In the genomic region with DNA sequence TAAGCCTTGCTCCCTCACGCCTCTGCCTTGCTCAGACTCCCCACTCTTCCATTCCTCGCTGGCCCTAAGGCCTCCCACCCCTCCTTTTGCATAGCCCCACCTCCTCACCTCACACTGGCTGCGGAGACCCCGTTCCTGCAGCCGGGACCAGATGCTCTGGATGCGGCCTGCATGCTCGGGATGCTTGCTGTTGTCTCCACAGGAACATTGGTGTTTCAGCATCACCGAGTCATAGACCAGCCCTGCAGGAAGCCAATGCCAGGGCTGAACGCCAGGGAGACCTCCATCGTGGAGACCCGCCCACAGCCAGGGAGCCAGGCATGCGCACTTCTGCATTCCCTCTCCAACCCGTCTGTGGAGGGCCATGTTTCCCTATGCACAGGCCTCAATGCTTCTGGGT, we compare ENCODE assay signal across 9 mouse cellular contexts. TPM values are rescaled to one million over a fixed set of nuclear protein-coding genes. Genes with fewer than 3 reads are reported as not detected.
DNase-seq lines count a peak whose midpoint lies in the region; ATAC-seq and TF ChIP-seq lines count a peak whose summit lies in the region.
"Had no signal": no experiment of that assay in that cellular context is flagged by ENCODE, and none has a peak within 500 bp of the region (broad histone marks: within the 10 kb centered on the region; RNA-seq: fewer than 3 reads in every experiment).

No protein-coding gene starts in this region.

- H3K4me3 ChIP-seq in heart, embryonic 11.5 days (ENCODE audit: low read depth, low read length): peak overlapping the region; percentile 18
- H3K4me3 ChIP-seq in hindbrain, embryonic 12.5 days: peak overlapping the region; percentile 2; the same call in 1 of the 2 replicates
- H3K4me3 ChIP-seq: megakaryocyte, embryonic 14.5 days had no signal

- peaks cover 19% of the 10 kb centered on the region for H3K36me3 ChIP-seq in heart, embryonic 11.5 days (ENCODE audit: control insufficient read depth, insufficient read depth, low read length)
- peaks cover 50% of the 10 kb centered on the region for H3K36me3 ChIP-seq in hindbrain, embryonic 12.5 days

- peaks cover 7% of the 10 kb centered on the region; the same call in 1 of the 2 replicates for H3K4me1 ChIP-seq in heart, embryonic 11.5 days (ENCODE audit: control insufficient read depth, insufficient read depth, low read length)
- H3K4me1 ChIP-seq in hindbrain, embryonic 12.5 days: peaks cover 30% of the 10 kb centered on the region

- peak overlapping the region; percentile 47 for H3K4me2 ChIP-seq in heart, embryonic 11.5 days
- peak overlapping the region; percentile 41 for H3K4me2 ChIP-seq in hindbrain, embryonic 12.5 days (replicated peaks)

- no peaks in the 10 kb centered on the region for H3K9me3 ChIP-seq in heart, embryonic 11.5 days (replicated peaks; ENCODE audit: control insufficient read depth, low read length)
- H3K9me3 ChIP-seq in hindbrain, embryonic 12.5 days (replicated peaks): no peaks in the 10 kb centered on the region
- H3K9me3 ChIP-seq: megakaryocyte, embryonic 14.5 days had no signal

- DNase-seq in heart, adult 11 months: no peak
- DNase-seq in brain, embryonic 14.5 days (ENCODE audit: low read depth): peak; percentile 86
- DNase-seq in neural tube, embryonic 10.5 days (ENCODE audit: extremely low spot score, low spot score): peak; percentile 61
- no peak for DNase-seq in adrenal gland, postnatal 4 days (ENCODE audit: low spot score in 2 of 2)
- DNase-seq in spleen, adult 12 weeks (ENCODE audit: low spot score): no peak

- H3K9ac ChIP-seq in heart, embryonic 11.5 days (ENCODE audit: low read depth, low read length): no peak overlapping the region
- H3K9ac ChIP-seq in hindbrain, embryonic 12.5 days: 0 out of 2 replicates have a peak overlapping the region, but pooled peaks have one; percentile 13

- ATAC-seq in heart, embryonic 11.5 days (replicated peaks; ENCODE audit: insufficient number of reproducible peaks, low FRiP score, low TSS enrichment): no peak
- ATAC-seq in hindbrain, embryonic 12.5 days (ENCODE audit: low FRiP score): peak; percentile 62
- no peak for ATAC-seq in megakaryocyte, adult 5-6 weeks (ENCODE audit: poor library complexity, severe bottlenecking)

- TF ChIP-seq CTCF in brain, embryonic 14.5 days (IDR thresholded peaks at IDR 0.05; ENCODE audit: borderline replicate concordance, extremely low read depth, insufficient read depth, insufficient read length): no peak

- TF ChIP-seq POLR2A in brain, embryonic 14.5 days (IDR thresholded peaks at IDR 0.05; ENCODE audit: borderline replicate concordance, extremely low read depth, insufficient read depth, insufficient read length, poor library complexity, severe bottlenecking): no peak

- no peak overlapping the region for H3K27ac ChIP-seq in heart, embryonic 11.5 days (ENCODE audit: low read depth, low read length)
- peak overlapping the region; percentile 40 for H3K27ac ChIP-seq in hindbrain, embryonic 12.5 days

- WGBS in heart, embryonic 11.5 days (ENCODE audit: insufficient replicate concordance): 31% methylated on average over 13 of the region's 13 CpGs
- WGBS in hindbrain, embryonic 12.5 days: 7% methylated on average over 13 of the region's 13 CpGs

- H3K27me3 ChIP-seq in heart, embryonic 11.5 days (ENCODE audit: control insufficient read depth, insufficient read depth, low read length): no peaks in the 10 kb centered on the region
- H3K27me3 ChIP-seq in hindbrain, embryonic 12.5 days: no peaks in the 10 kb centered on the region
- H3K27me3 ChIP-seq: megakaryocyte, embryonic 14.5 days had no signal

RNA-seq across cellular contexts. Expression of a gene that starts 24.3 kb away (rescaled TPM):
- polyA plus RNA-seq in heart, embryonic 11.5 days (2014; fragmentation: Nextera tagmentation; extraction: Ambion mirVana): 45.1 and 51.1 TPM in 2 replicates
- polyA plus RNA-seq in brain, embryonic 14.5 days (2012; rRNA removed): 34.5 and 39.5 TPM in 2 replicates
- polyA plus RNA-seq in hindbrain, embryonic 12.5 days (2016; fragmentation: Nextera tagmentation; extraction: Ambion mirVana): 41.6 and 43.3 TPM in 2 replicates
- total RNA-seq in adrenal gland, postnatal 4 days (2021): 10 to 100 TPM; 83.0 to 91.7 TPM
- 42.3 and 47.1 TPM in 2 replicates for total RNA-seq in megakaryocyte, adult 5-6 weeks (2015)
- total RNA-seq in megakaryocyte, adult 5-6 weeks (2017): 33.1 and 33.5 TPM in 2 replicates

RNA-seq across cellular contexts. Expression of a gene that starts 34.8 kb away (rescaled TPM):
- polyA plus RNA-seq in heart, embryonic 11.5 days (2014; fragmentation: Nextera tagmentation; extraction: Ambion mirVana): 8.3 and 8.5 TPM in 2 replicates
- 19.7 and 20.4 TPM in 2 replicates for polyA plus RNA-seq in brain, embryonic 14.5 days (2012; rRNA removed)
- polyA plus RNA-seq in hindbrain, embryonic 12.5 days (2016; fragmentation: Nextera tagmentation; extraction: Ambion mirVana): 9.1 and 10.7 TPM in 2 replicates
- 10 to 100 TPM; 19.2 to 27.9 TPM for total RNA-seq in adrenal gland, postnatal 4 days (2021)
- total RNA-seq in megakaryocyte, adult 5-6 weeks (2015): 0.02 TPM in 1 of 2 replicates, not detected in the other
- total RNA-seq in megakaryocyte, adult 5-6 weeks (2017): 1.2 and 1.4 TPM in 2 replicates

RNA-seq across cellular contexts. Expression of a gene that starts 41.7 kb away (rescaled TPM):
- polyA plus RNA-seq in heart, embryonic 11.5 days (2014; fragmentation: Nextera tagmentation; extraction: Ambion mirVana): 24.6 and 25.0 TPM in 2 replicates
- 78.2 and 82.1 TPM in 2 replicates for polyA plus RNA-seq in brain, embryonic 14.5 days (2012; rRNA removed)
- 26.7 and 29.1 TPM in 2 replicates for polyA plus RNA-seq in hindbrain, embryonic 12.5 days (2016; fragmentation: Nextera tagmentation; extraction: Ambion mirVana)
- total RNA-seq in adrenal gland, postnatal 4 days (2021): 100 to 1,000 TPM; 116 to 120 TPM
- total RNA-seq in megakaryocyte, adult 5-6 weeks (2015): 15.6 and 17.2 TPM in 2 replicates
- 5.7 and 6.2 TPM in 2 replicates for total RNA-seq in megakaryocyte, adult 5-6 weeks (2017)

Comparison
In these comparisons a context has a peak if more than half of its experiments do, and no peak if none do; other contexts are left out.
1. DNase-seq: peak in brain, embryonic 14.5 days (single experiment) and neural tube, embryonic 10.5 days (single experiment); none in heart, adult 11 months (single experiment), adrenal gland, postnatal 4 days (0 of 2) and spleen, adult 12 weeks (single experiment).